Mouse (Mus musculus) mouse trophoblast stem cell (cell line): Measurements from ENCODE around the gene 1700025F22Rik.
"Not testable (repeated sequence)": the region's sequence is repeated elsewhere in the genome, so short reads cannot be mapped to it uniquely, and the experiment has no call there.

ENCODE experiments used
- in situ Hi-C, 2 experiments: fragments of 300-500 bp; cut with MseI, MboI; formaldehyde crosslinking; loops; 2 replicates in 1 of 2; 3 replicates in 1 of 2; pipeline ENCODE4 v1.15.1; 2025

Gene 1700025F22Rik

DNA sequence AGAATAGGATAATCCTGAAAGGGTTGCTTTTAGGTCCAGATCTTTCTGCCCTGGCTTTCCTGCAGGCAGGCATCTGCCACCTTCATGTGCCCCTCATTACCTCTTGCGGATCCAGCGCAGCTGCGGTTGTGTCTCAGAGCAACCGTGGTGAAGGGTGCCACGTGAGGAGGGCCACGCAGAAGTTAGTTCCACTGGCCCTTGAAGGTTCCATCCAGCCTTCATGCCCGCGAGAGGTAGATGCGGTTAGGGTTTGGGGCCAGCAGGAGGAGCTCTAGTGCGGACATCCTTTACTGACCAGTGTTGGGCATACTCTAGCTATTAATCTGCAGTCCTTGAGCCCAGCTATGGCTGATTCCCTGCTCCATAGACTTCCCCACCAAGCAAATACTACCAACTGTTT lies at the start of gene 1700025F22Rik:
TSS of gene 1700025F22Rik (minus strand) at position 149 of the 400 bp plus-strand sequence.
- in situ Hi-C loops = no loop called here

DNA sequence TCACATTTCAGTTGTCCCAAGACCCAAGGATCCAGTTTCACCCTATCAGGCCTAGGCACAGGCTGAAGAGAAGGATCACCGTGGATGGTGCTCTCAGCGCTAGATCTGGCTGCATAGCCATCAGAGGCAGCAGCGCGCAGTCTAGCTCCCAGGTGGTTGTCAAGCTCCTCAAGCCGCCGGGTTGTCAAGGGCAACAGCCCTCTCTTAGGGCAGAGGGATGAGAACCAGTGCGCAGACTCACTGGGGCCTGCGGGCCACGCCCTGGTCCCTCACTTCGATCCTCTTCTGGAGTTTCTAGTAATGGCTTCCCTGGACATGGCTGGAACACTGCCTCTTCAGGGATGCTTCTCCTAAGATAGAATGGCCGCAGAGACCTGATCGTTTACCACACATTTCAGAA lies 31.4 kb upstream of the 1700025F22Rik start, which contains the start of gene Ms4a13:
TSS of gene Ms4a13 (minus strand) at position 192 of the 400 bp plus-strand sequence.
- in situ Hi-C loops = no loop called here

DNA sequence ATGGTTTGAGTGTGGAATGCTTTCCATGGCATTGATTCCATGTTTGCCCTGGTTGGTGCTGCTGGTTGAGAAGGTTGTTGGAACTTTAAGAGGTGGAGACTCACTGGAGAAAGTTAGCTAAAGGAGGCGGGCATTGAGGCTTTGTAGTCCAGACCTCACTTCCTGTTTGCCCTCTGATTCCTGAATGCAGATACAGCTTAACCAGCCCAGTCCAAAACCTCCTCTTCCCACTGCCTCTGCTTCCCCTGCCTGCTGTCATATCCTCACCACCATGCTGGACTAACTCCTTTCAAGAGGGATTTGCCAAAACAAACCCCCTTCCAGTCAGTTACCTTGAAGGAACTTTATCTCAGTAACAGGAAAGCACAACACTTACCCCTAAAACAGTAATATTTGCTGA lies 27.4 kb upstream of the 1700025F22Rik start:
- in situ Hi-C loops = no loop called here

DNA sequence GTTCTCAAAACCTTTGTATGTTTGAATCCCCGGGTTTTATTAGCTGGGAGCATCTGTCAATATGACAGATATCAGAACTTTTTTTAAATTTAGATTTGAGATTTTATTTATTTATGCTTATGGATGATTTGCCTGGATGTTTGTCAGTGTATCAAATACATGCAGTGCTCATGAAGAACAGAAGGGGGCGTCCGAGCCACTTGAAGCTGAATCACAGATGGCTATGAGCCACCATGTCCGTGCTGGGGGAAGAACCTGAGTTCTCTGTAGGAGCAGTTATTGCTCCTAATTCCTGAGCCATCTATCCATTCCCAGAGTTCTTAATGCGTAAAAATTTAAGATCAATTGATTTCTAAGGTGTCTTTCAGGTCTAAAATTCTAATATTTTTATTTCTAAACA lies 19.0 kb upstream of the 1700025F22Rik start:
- in situ Hi-C loops = no loop called here

DNA sequence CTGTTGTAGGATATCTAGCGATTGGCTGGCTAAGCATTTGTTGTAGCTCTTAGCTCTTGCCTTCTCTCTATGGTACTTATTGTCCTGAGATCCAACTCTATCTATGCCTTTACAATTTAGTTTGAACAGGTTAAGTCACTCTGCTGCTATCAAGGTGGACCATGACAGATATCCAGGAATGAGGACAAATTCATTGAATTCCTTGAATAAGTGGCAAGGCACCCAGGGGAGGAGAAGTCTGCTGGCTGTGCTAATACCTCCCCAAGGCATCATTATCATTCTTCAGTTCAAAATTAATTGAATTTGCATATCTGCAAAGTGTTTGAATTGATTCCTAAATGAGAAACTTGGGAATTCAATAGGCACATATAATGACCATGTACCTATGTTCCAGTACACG lies 12.3 kb upstream of the 1700025F22Rik start:
- in situ Hi-C loops = no loop called here

DNA sequence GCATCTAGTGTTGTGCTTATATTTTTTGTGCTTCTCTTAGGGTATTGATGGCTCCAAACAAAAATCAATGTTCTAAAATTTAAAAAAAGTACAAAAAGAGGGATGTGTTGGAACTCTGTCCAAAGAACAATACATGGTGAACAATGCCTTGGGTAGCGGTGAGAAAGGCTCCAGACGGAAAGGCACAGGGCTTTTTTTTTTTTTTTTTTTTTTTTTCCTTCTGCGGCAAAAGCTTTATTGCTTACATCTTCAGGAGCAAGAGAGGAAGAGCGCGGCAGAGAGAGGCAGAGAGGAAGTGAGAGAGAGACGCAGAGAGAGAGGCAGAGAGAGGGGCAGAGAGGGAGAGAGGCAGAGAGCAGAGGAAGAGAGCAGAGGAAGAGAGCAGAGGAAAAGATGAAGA lies 7.2 kb downstream of the 1700025F22Rik start:
- in situ Hi-C loops = not testable (repeated sequence)

DNA sequence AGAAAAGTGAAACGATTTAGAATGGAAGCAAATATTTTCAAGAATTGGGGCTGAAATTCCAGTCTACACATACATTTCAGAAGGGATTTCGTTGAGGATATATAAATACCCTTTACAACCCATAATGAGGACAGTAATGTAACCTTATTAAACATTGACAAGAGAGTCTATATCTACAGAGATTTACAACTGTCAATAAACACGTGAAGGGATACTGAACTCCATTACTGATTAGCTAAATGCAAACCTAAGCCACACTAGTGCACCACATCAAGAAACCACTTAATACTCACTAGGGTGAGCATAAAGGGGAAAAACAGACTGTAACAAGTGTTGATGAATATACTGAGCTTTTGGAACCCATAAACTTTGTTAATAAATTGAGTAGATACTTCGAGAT lies 29.8 kb downstream of the 1700025F22Rik start:
- in situ Hi-C loops = no loop called here

DNA sequence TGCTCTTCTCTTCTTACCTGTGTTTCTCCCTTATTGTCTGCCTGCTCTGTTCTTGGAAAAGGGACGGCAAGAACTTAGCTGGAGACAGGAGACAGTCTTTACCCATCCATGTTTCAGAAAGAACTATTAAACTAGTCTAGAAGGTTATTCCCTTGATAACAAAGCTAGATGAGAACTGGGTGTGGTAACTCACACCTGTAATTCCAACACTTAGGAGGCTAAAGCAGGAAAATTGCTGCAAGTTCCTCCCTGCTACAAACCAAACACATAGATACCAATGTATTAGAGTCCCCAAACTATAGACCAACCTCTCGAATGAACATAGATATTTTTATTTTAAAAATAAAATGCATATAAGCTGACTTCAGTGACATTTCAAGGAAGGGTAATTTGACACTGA lies 30.3 kb downstream of the 1700025F22Rik start:
- in situ Hi-C loops = no loop called here

DNA sequence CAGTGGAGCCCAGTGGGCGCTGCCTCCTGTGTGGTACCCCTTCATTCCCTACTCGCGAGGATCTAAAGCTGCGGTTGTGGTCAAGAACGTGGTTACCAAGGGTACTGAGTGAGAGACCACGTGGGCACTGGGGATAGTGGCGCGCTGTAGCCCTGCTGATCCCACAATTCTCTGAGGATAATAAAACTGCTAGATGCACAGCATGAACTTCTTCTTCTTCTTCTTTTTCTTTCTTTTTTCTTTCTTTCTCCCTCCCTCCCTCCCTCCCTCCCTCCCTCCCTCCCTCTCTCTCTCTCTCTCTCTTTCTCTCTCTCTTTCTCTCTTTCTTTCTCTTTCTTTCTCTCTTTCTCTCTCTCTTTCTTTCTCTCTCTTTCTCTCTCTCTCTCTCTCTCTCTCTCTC lies 34.3 kb downstream of the 1700025F22Rik start, which contains the start of gene 1700017D01Rik:
TSS of gene 1700017D01Rik (minus strand) at position 101 of the 400 bp plus-strand sequence.
- in situ Hi-C loops = not testable (repeated sequence)

DNA sequence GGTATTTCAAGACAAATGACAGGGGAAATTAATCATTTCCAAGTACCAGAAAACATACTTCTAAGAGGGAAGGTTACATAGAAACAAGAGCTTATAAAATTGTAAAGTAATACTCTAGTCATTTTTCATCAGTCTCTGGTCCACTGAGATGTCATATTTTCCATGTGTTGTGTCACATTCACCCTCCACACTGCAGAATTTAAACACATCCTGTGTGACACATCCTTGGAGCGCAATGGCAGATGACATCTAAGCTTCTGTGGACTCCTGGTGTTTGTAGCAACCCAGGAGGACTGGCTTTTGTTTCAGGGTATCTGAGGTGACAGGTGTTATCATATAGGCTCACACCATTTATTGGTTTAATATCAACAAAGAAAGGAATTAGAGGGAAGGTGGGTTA lies 35.4 kb downstream of the 1700025F22Rik start:
- in situ Hi-C loops = no loop called here

DNA sequence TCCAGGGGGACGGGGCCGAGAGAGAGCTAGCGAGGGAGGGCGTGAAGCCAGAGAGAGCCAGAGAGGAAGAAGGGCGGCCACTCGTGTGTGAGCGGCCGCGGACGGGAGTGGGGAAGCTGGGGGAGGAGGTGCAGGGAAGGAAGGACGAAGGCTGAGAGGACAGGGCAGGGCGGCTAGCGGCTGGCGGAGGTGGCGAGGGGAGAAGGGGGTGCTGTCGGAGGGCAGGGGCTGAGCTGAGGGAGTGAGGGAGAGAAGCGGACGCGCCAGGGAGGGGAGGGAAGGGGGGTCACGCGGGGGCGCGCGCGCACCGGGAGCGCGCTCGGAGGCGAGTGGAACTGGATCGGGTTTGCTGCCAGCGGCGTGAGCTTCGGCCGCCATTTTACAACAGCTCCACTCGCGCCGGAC lies 44.1 kb downstream of the 1700025F22Rik start:
- in situ Hi-C loops = not testable (repeated sequence)

DNA sequence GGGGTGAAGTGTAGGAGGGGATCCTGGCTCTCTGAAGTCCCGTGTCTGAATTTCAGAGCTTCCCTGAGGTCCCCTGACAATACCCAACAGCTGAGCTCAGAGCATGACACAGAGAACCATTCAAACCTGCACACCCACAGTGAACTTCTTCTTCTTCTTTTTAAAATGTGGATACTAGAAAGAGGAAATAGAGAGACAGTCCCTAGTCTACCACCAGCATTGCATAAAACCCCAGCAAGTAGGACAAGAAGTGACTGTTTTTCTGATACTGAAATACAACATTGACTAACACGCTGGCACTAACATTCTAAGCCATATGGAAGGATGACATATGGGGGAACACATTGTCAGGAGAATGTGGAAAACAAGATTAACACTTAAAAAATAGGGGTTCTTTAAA lies 45.8 kb downstream of the 1700025F22Rik start:
- in situ Hi-C loops = no loop called here

DNA sequence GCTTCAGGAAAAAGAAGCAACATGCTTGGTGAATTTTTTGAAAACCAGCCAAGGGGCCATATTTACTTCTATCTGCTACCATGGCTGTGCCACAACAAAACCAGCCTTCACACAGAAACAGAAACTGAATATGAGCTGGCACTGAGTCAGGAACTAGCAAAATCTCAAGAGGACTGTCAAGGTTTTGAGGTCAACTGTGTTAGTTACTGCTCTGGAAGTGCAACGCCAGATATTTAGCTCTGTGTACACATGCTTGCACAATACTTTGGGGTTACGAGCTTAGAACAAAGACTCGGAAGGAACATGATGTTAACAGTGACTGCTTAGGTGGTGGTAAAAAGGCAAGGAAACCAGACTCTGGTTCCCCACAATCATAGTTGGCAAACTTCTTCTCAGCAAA lies 57.4 kb downstream of the 1700025F22Rik start:
- in situ Hi-C loops = no loop called here

DNA sequence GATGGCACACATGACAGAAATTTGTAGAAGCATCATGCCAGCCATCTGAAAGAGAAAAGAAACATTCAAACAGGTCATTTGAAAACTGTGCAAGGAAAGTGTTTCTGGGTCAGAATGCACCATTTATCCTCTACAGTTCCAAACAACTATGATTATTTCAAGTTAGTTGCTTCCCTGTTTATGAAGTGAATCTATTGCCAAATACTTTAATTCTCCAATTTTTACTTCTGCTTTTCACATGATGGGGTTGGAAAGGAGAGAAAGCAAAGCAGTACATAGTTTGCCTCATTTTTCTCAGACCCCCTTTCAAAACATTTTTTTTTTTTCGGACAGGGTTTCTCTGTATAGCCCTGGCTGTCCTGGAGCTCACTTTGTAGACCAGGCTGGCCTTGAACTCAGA lies 63.2 kb downstream of the 1700025F22Rik start:
- in situ Hi-C loops = no loop called here

DNA sequence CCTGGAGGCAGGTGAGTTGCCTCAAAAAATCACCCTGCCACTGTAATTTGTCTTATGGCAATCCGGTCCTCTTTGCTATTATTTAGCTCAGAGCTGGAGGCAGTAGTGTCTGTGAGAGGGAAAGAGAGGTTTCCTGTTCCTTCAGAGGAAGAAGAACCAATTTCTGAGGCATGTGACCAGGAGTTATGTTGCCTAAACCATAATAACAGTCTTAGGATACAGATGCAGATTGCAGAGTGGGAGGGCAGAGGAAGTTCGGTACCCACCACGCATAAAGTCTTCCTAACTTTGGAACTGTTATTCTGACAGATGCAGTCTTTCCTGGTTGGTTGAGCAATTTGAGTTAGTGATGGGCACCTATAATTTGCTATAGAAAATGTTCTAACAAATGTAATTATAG lies 66.7 kb downstream of the 1700025F22Rik start:
- in situ Hi-C loops = no loop called here

DNA sequence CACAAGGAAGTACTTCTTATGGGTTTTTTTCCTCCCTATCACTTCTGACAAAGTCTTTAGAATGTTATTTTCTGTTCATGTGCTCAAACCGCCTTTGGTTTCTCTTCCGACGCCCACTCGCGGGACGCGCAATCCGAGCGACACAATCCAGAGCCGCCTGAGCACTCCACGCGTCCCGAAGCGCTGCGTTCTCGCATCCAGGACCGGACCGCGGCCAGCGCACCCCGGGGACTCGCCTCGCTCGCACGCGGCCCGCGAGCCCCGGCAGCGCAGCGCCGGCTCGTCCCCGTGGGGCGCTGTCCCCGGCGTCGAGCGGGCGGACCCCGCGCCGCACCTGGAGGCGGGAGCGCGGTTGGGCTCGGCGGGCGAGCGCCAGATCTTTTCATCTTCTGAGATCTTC lies 73.0 kb downstream of the 1700025F22Rik start:
- in situ Hi-C loops = not testable (repeated sequence)
